Mouse (Mus musculus) adrenal gland, postnatal 14 days (tissue): Measurements from ENCODE around the gene Dgat2l6. TPM values are rescaled to one million over a fixed set of nuclear protein-coding genes. Genes with fewer than 3 reads are reported as not detected.
A peak's percentile ranks its signal among the peaks of the same experiment; 100 is the strongest.

Experiments
- DNase-seq: peaks from one replicate; pipeline ENCODE4 v3.0.0; 2021; ENCODE audit warnings: mixed read lengths
- long read RNA-seq, 2 experiments: library from polyadenylated mRNA; stranded (forward); transcript quantifications; one replicate each; pipeline ENCODE4 v2.0.0; 2021
- total RNA-seq: library from RNA; stranded (reverse); gene quantifications from 2 replicates; pipeline ENCODE4 v1.2.3, GENCODE M21; 2021

Dgat2l6 gene
- total RNA-seq: not detected in 2 replicates
- long read RNA-seq, experiment 1: 0 reads
- long read RNA-seq, experiment 2: 0 reads

- DNase-seq: no peak
These were observed at the start of gene Dgat2l6 for GRCm38 (mm10) chrX:100524471-100524870. Dgat2l6 (plus strand) TSS chrX:100524838.

GRCm38 (mm10) chrX:100475569-100476223 is 48.9 kb upstream of the Dgat2l6 start:
- no peak for DNase-seq

- peak; percentile 80 for DNase-seq
These were observed 44.3 kb upstream of the Dgat2l6 start for GRCm38 (mm10) chrX:100480317-100480716.

GRCm38 (mm10) chrX:100493500-100494067 is 31.1 kb upstream of the Dgat2l6 start:
- DNase-seq: no peak

GRCm38 (mm10) chrX:100494068-100494978 is 30.3 kb upstream of the Dgat2l6 start, which contains the start of gene Igbp1:
Igbp1 (plus strand) TSS chrX:100494291.
- peak; percentile 86 for DNase-seq

- no peak for DNase-seq
These were observed 20.3 kb upstream of the Dgat2l6 start for GRCm38 (mm10) chrX:100504175-100504851.

- DNase-seq: no peak
These were observed 16.5 kb upstream of the Dgat2l6 start for GRCm38 (mm10) chrX:100508164-100508563.

- DNase-seq: no peak
These were observed 14.7 kb upstream of the Dgat2l6 start for GRCm38 (mm10) chrX:100509921-100510320.

- no peak for DNase-seq
These were observed 8.0 kb upstream of the Dgat2l6 start for GRCm38 (mm10) chrX:100516683-100517082.

GRCm38 (mm10) chrX:100517626-100518025 is 7.0 kb upstream of the Dgat2l6 start:
- DNase-seq: no peak

GRCm38 (mm10) chrX:100518532-100518931 is 6.1 kb upstream of the Dgat2l6 start:
- DNase-seq: peak; percentile 28

GRCm38 (mm10) chrX:100556026-100556425 is 31.4 kb downstream of the Dgat2l6 start:
- DNase-seq: no peak

- DNase-seq: no peak
These were observed 41.1 kb downstream of the Dgat2l6 start for GRCm38 (mm10) chrX:100565696-100566095.

GRCm38 (mm10) chrX:100571951-100572350 is 47.3 kb downstream of the Dgat2l6 start, which contains the start of gene Awat1:
Awat1 (plus strand) TSS chrX:100572251.
- no peak for DNase-seq

- DNase-seq: no peak
These were observed 70.2 kb downstream of the Dgat2l6 start, which contains the start of gene P2ry4 for GRCm38 (mm10) chrX:100594791-100595190. P2ry4 (minus strand) TSS chrX:100594869.

Other genes starting within 250 kb of the Dgat2l6 start
- not detected in 2 replicates for gene Otud6a, start 95.8 kb upstream of the Dgat2l6 start, total RNA-seq
- 0.48 and 0.75 TPM in 2 replicates for gene Awat2, start 82.1 kb upstream of the Dgat2l6 start, total RNA-seq
- gene Igbp1, start 30.5 kb upstream of the Dgat2l6 start, total RNA-seq: 64.2 and 66.4 TPM in 2 replicates
- not detected in 2 replicates for gene Awat1, start 47.4 kb downstream of the Dgat2l6 start, total RNA-seq
- gene P2ry4, start 70.0 kb downstream of the Dgat2l6 start, total RNA-seq: 0.11 and 1.7 TPM in 2 replicates
- gene Arr3, start 80.7 kb downstream of the Dgat2l6 start, total RNA-seq: not detected in 2 replicates
- gene Kif4, start 100.9 kb downstream of the Dgat2l6 start, total RNA-seq: 6.1 and 6.5 TPM in 2 replicates
- 42.6 and 46.3 TPM in 2 replicates for gene Pdzd11, start 101.7 kb downstream of the Dgat2l6 start, total RNA-seq
- 1.2 and 1.6 TPM in 2 replicates for gene Gdpd2, start 205.0 kb downstream of the Dgat2l6 start, total RNA-seq
- 28.2 and 33.5 TPM in 2 replicates for gene Dlg3, start 242.9 kb downstream of the Dgat2l6 start, total RNA-seq